In genomic region chr7:127024755-127025555, GRCm38 (mm10) we compare ENCODE assay signal across 8 mouse cellular contexts. TPM values are rescaled to one million over a fixed set of nuclear protein-coding genes. Genes with fewer than 3 reads are reported as not detected.
DNase-seq lines count a peak whose midpoint lies in the region; ATAC-seq and TF ChIP-seq lines count a peak whose summit lies in the region.

No protein-coding gene starts in this region.

- DNase-seq in A20 (ENCODE audit: low read depth, low spot score), result peak; percentile 85
- peak; percentile 72 for DNase-seq in adrenal gland, postnatal 25 days
- DNase-seq in heart, adult 11 months, result peak; percentile 99
- peak; percentile 89 for DNase-seq in kidney, adult 11 months

- peaks cover 40% of the 10 kb centered on the region for H3K36me3 ChIP-seq in embryonic facial prominence, embryonic 12.5 days
- peaks cover 59% of the 10 kb centered on the region for H3K36me3 ChIP-seq in limb, embryonic 12.5 days
- H3K36me3 ChIP-seq in midbrain, embryonic 13.5 days, result peaks cover 27% of the 10 kb centered on the region
- H3K36me3 ChIP-seq in small intestine, adult 2 months (ENCODE audit: control insufficient read depth, insufficient read depth, low read length), result peaks cover 22% of the 10 kb centered on the region

- H3K4me3 ChIP-seq in embryonic facial prominence, embryonic 12.5 days, result peak overlapping the region; percentile 92
- peak overlapping the region; percentile 98 for H3K4me3 ChIP-seq in limb, embryonic 12.5 days (replicated peaks)
- H3K4me3 ChIP-seq in midbrain, embryonic 13.5 days (replicated peaks), result peak overlapping the region; percentile 96
- H3K4me3 ChIP-seq in small intestine, adult 2 months (ENCODE audit: low read depth, low read length), result peak overlapping the region; percentile 74

- H3K4me2 ChIP-seq in embryonic facial prominence, embryonic 12.5 days (replicated peaks), result peak overlapping the region; percentile 97
- peak overlapping the region; percentile 92 for H3K4me2 ChIP-seq in limb, embryonic 12.5 days
- H3K4me2 ChIP-seq in midbrain, embryonic 13.5 days (replicated peaks), result peak overlapping the region; percentile 96

- H3K27me3 ChIP-seq in embryonic facial prominence, embryonic 12.5 days, result no peaks in the 10 kb centered on the region
- H3K27me3 ChIP-seq in limb, embryonic 12.5 days, result no peaks in the 10 kb centered on the region
- no peaks in the 10 kb centered on the region for H3K27me3 ChIP-seq in midbrain, embryonic 13.5 days
- no peaks in the 10 kb centered on the region for H3K27me3 ChIP-seq in small intestine, adult 2 months (ENCODE audit: control insufficient read depth, insufficient read depth, low read length)

- WGBS in embryonic facial prominence, embryonic 12.5 days, result 1% methylated on average over 30 of the region's 30 CpGs
- under 1% methylated on average over 30 of the region's 30 CpGs for WGBS in limb, embryonic 12.5 days
- WGBS in midbrain, embryonic 13.5 days, result under 1% methylated on average over 30 of the region's 30 CpGs
- 2% methylated on average over 30 of the region's 30 CpGs for WGBS in small intestine, adult 2 months

- TF ChIP-seq POLR2A in small intestine, adult 2 months (IDR thresholded peaks at IDR 0.05; ENCODE audit: low read depth, low read length), result peak; percentile 20; the same call in 1 of the 2 replicates

- H3K4me1 ChIP-seq in embryonic facial prominence, embryonic 12.5 days, result peaks cover 56% of the 10 kb centered on the region
- H3K4me1 ChIP-seq in limb, embryonic 12.5 days (replicated peaks), result peaks cover 58% of the 10 kb centered on the region
- H3K4me1 ChIP-seq in midbrain, embryonic 13.5 days (replicated peaks), result peaks cover 65% of the 10 kb centered on the region
- peaks cover 13% of the 10 kb centered on the region for H3K4me1 ChIP-seq in small intestine, adult 2 months (ENCODE audit: control insufficient read depth, insufficient read depth, insufficient read length, low read length)

- peak overlapping the region; percentile 98 for H3K27ac ChIP-seq in embryonic facial prominence, embryonic 12.5 days
- peak overlapping the region; percentile 99 for H3K27ac ChIP-seq in limb, embryonic 12.5 days
- H3K27ac ChIP-seq in midbrain, embryonic 13.5 days, result peak overlapping the region; percentile 100
- H3K27ac ChIP-seq in small intestine, adult 2 months (ENCODE audit: insufficient read depth, low read depth, low read length), result peak overlapping the region; percentile 42

- no peaks in the 10 kb centered on the region for H3K9me3 ChIP-seq in embryonic facial prominence, embryonic 12.5 days
- no peaks in the 10 kb centered on the region for H3K9me3 ChIP-seq in limb, embryonic 12.5 days
- no peaks in the 10 kb centered on the region for H3K9me3 ChIP-seq in midbrain, embryonic 13.5 days

- peak; percentile 44; the same call in 1 of the 2 replicates for TF ChIP-seq CTCF in small intestine, adult 2 months (IDR thresholded peaks at IDR 0.05; ENCODE audit: extremely low read depth, insufficient read length, insufficient replicate concordance, low read depth, low read length)

- peak; percentile 22; the same call in 1 of the 2 replicates for ATAC-seq in embryonic facial prominence, embryonic 12.5 days (ENCODE audit: insufficient number of reproducible peaks, insufficient read depth, low FRiP score, low TSS enrichment)
- ATAC-seq in limb, embryonic 12.5 days (ENCODE audit: insufficient number of reproducible peaks, insufficient read depth, low FRiP score, low TSS enrichment, low read depth), result no peak
- peak; percentile 47 for ATAC-seq in midbrain, embryonic 13.5 days

- H3K9ac ChIP-seq in embryonic facial prominence, embryonic 12.5 days, result peak overlapping the region; percentile 99
- peak overlapping the region; percentile 99 for H3K9ac ChIP-seq in limb, embryonic 12.5 days (replicated peaks)
- H3K9ac ChIP-seq in midbrain, embryonic 13.5 days (replicated peaks), result peak overlapping the region; percentile 100

RNA-seq across cellular contexts. Expression of gene Maz, which starts 1.9 kb away (rescaled TPM):
- 167 and 171 TPM in 2 replicates for total RNA-seq in adrenal gland, postnatal 25 days (2021)
- polyA plus RNA-seq in embryonic facial prominence, embryonic 12.5 days (2016; fragmentation: Nextera tagmentation; extraction: Ambion mirVana), result 118 and 122 TPM in 2 replicates
- 120 and 123 TPM in 2 replicates for polyA plus RNA-seq in limb, embryonic 12.5 days (2016; fragmentation: Nextera tagmentation; extraction: Ambion mirVana)
- polyA plus RNA-seq in midbrain, embryonic 13.5 days (2015; fragmentation: Nextera tagmentation; extraction: Ambion mirVana), result 58.2 and 72.5 TPM in 2 replicates
- polyA plus RNA-seq in small intestine, adult 2 months (2012; rRNA removed), result 103 and 248 TPM in 2 replicates

RNA-seq across cellular contexts. Expression of gene Prrt2, which starts 3.9 kb away (rescaled TPM):
- 2.2 and 5.1 TPM in 2 replicates for total RNA-seq in adrenal gland, postnatal 25 days (2021)
- polyA plus RNA-seq in embryonic facial prominence, embryonic 12.5 days (2016; fragmentation: Nextera tagmentation; extraction: Ambion mirVana), result 8.9 and 9.6 TPM in 2 replicates
- polyA plus RNA-seq in limb, embryonic 12.5 days (2016; fragmentation: Nextera tagmentation; extraction: Ambion mirVana), result 3.1 and 6.4 TPM in 2 replicates
- 10.8 and 11.9 TPM in 2 replicates for polyA plus RNA-seq in midbrain, embryonic 13.5 days (2015; fragmentation: Nextera tagmentation; extraction: Ambion mirVana)
- polyA plus RNA-seq in small intestine, adult 2 months (2012; rRNA removed), result 1.3 and 2.7 TPM in 2 replicates

RNA-seq across cellular contexts. Expression of gene Gm42742, which starts 4.1 kb away (rescaled TPM):
- 31.0 and 44.0 TPM in 2 replicates for total RNA-seq in adrenal gland, postnatal 25 days (2021)
- 59.3 and 77.8 TPM in 2 replicates for polyA plus RNA-seq in embryonic facial prominence, embryonic 12.5 days (2016; fragmentation: Nextera tagmentation; extraction: Ambion mirVana)
- 73.7 and 81.2 TPM in 2 replicates for polyA plus RNA-seq in limb, embryonic 12.5 days (2016; fragmentation: Nextera tagmentation; extraction: Ambion mirVana)
- 72.0 and 73.9 TPM in 2 replicates for polyA plus RNA-seq in midbrain, embryonic 13.5 days (2015; fragmentation: Nextera tagmentation; extraction: Ambion mirVana)
- 9.5 and 26.4 TPM in 2 replicates for polyA plus RNA-seq in small intestine, adult 2 months (2012; rRNA removed)

RNA-seq across cellular contexts. Expression of gene Pagr1a, which starts 7.8 kb away (rescaled TPM):
- total RNA-seq in adrenal gland, postnatal 25 days (2021), result 13.4 and 28.2 TPM in 2 replicates
- polyA plus RNA-seq in embryonic facial prominence, embryonic 12.5 days (2016; fragmentation: Nextera tagmentation; extraction: Ambion mirVana), result 51.4 and 76.7 TPM in 2 replicates
- 33.0 and 34.4 TPM in 2 replicates for polyA plus RNA-seq in limb, embryonic 12.5 days (2016; fragmentation: Nextera tagmentation; extraction: Ambion mirVana)
- 39.8 and 40.8 TPM in 2 replicates for polyA plus RNA-seq in midbrain, embryonic 13.5 days (2015; fragmentation: Nextera tagmentation; extraction: Ambion mirVana)
- polyA plus RNA-seq in small intestine, adult 2 months (2012; rRNA removed), result 1.6 and 3.7 TPM in 2 replicates

RNA-seq across cellular contexts. Expression of gene Pagr1b, which starts 8.7 kb away (rescaled TPM):
- 1.7 and 2.8 TPM in 2 replicates for total RNA-seq in adrenal gland, postnatal 25 days (2021)
- polyA plus RNA-seq in embryonic facial prominence, embryonic 12.5 days (2016; fragmentation: Nextera tagmentation; extraction: Ambion mirVana), result 0.37 TPM in 1 of 2 replicates, not detected in the other
- 0.42 and 0.59 TPM in 2 replicates for polyA plus RNA-seq in limb, embryonic 12.5 days (2016; fragmentation: Nextera tagmentation; extraction: Ambion mirVana)
- polyA plus RNA-seq in midbrain, embryonic 13.5 days (2015; fragmentation: Nextera tagmentation; extraction: Ambion mirVana), result 0.30 TPM in 1 of 2 replicates, not detected in the other
- 0.76 and 2.9 TPM in 2 replicates for polyA plus RNA-seq in small intestine, adult 2 months (2012; rRNA removed)

Comparison
In these comparisons a context has a peak if more than half of its experiments do, and no peak if none do; other contexts are left out.
1. H3K27ac ChIP-seq: peak in every context shown above with its lines; median percentile 100 in midbrain, embryonic 13.5 days; 99 in limb, embryonic 12.5 days; 98 in embryonic facial prominence, embryonic 12.5 days; 42 in small intestine, adult 2 months.